Mouse (Mus musculus) ES-E14 (cell line): ENCODE data around the gene Dlx5. TPM values are rescaled to one million over a fixed set of nuclear protein-coding genes. Genes with fewer than 3 reads are reported as not detected.
A peak's percentile ranks its signal among the peaks of the same experiment; 100 is the strongest.

ENCODE experiments used
- DNase-seq: peaks from one replicate; pipeline ENCODE4 v3.0.0-alpha.2; 2013; ENCODE audit warnings: low read depth, low spot score
- H3K27ac ChIP-seq: 2 replicates; pipeline ENCODE4 v1.5.1; 2012; ENCODE audit warnings: low read depth, mild to moderate bottlenecking, low read length, moderate library complexity, mixed read lengths; ENCODE audit not compliant: poor library complexity, insufficient read depth, severe bottlenecking
- H3K36me3 ChIP-seq: 2 replicates; pipeline ENCODE4 v1.6.1; 2012; ENCODE audit warnings: mild to moderate bottlenecking, low read length, moderate library complexity, mixed read lengths; ENCODE audit not compliant: control insufficient read depth, poor library complexity, insufficient read depth, severe bottlenecking
- H3K4me1 ChIP-seq, 2 experiments: fragments of 150-350 bp in 1 of 2; sonication (generic) in 1 of 2; 2 replicates each; pipeline ENCODE4 v1.6.1; 2012; ENCODE audit warnings: low read length in 2 of 2, mild to moderate bottlenecking in 1 of 2, mixed read lengths in 1 of 2; ENCODE audit not compliant: control insufficient read depth in 2 of 2, insufficient read depth in 2 of 2, poor library complexity in 1 of 2
- H3K4me3 ChIP-seq, 2 experiments: fragments of 150-350 bp in 1 of 2; sonication (generic) in 1 of 2; 2 replicates each; pipeline ENCODE4 v1.5.1; 2012; ENCODE audit warnings: low read length in 2 of 2, low read depth in 1 of 2, mild to moderate bottlenecking in 1 of 2, mixed read lengths in 1 of 2; ENCODE audit not compliant: insufficient read depth in 1 of 2, poor library complexity in 1 of 2, severe bottlenecking in 1 of 2
- H3K9ac ChIP-seq: 2 replicates; pipeline ENCODE4 v1.6.1; 2012; ENCODE audit warnings: low read depth, mild to moderate bottlenecking, low read length, mixed read lengths; ENCODE audit not compliant: poor library complexity, insufficient read depth, severe bottlenecking
- H3K9me3 ChIP-seq: fragments of 150-350 bp; sonication (generic); 2 replicates; pipeline ENCODE4 v1.6.1; 2012; ENCODE audit warnings: low read depth, mild to moderate bottlenecking, low read length; ENCODE audit not compliant: control insufficient read depth, insufficient read depth
- CHD2 ChIP-seq: IDR thresholded peaks from 2 replicates; pipeline ENCODE4 v1.6.1; 2014; ENCODE audit warnings: mild to moderate bottlenecking, low read depth, low read length, inconsistent platforms
- HCFC1 ChIP-seq: IDR thresholded peaks from 2 replicates; pipeline ENCODE4 v1.6.1; 2012; ENCODE audit warnings: low read length, inconsistent platforms, borderline replicate concordance; ENCODE audit not compliant: insufficient read depth
- MAFK ChIP-seq: IDR thresholded peaks from 2 replicates; pipeline ENCODE4 v1.6.1; 2014; ENCODE audit warnings: mild to moderate bottlenecking, low read depth, low read length, inconsistent platforms; ENCODE audit not compliant: insufficient read depth
- ZC3H11A ChIP-seq: IDR thresholded peaks from 2 replicates; pipeline ENCODE4 v1.6.1; 2012; ENCODE audit warnings: low read depth, mild to moderate bottlenecking, inconsistent platforms, low read length, borderline replicate concordance
- ZNF384 ChIP-seq: IDR thresholded peaks from 2 replicates; pipeline ENCODE4 v1.6.1; 2012; ENCODE audit warnings: low read depth, low read length, inconsistent platforms
- in situ Hi-C, 2 experiments: fragments of 600-800 bp; cut with MboI; formaldehyde crosslinking; loops; one replicate each; pipeline ENCODE4 v1.15.1; 2025; ENCODE audit warnings: low sequenced_read_pairs in 2 of 2, inconsistent platforms in 1 of 2; ENCODE audit not compliant: unreplicated experiment in 2 of 2
- total RNA-seq: library from RNA; depleted of rRNA; stranded (reverse); fragments of 300-350 nt; gene quantifications from 2 replicates; pipeline ENCODE4 v1.2.3, GENCODE M21; 2012

The Dlx5 gene
- total RNA-seq, 1 experiment = not detected

- Histone ChIP-seq H3K9me3 (no peaks in the 10 kb centered on the region), H3K4me3 (no peak overlapping the region), H3K9ac (no peak overlapping the region), H3K4me1 (peaks cover 0 to 2% of the 10 kb centered on the region in 2 experiments; a peak in 1 of 4 replicates), H3K27ac (no peak overlapping the region), H3K36me3 (no peaks in the 10 kb centered on the region)
- no peak for DNase-seq
- in situ Hi-C loops = loop anchor here in 1 of 2 experiments (25.0 kb wide), 1 partner anchor 855 kb away; no protein-coding TSS in a partner anchor
- no peak for TF ChIP-seq HCFC1
- TF ChIP-seq MAFK = no peak
- no peak for TF ChIP-seq ZNF384
- TF ChIP-seq CHD2 = no peak
- no peak for TF ChIP-seq ZC3H11A
These were observed 14.9 kb downstream of the Dlx5 start for GRCm38 (mm10) chr6:6867031-6867430.

- in situ Hi-C loops = loop anchor here in 1 of 2 experiments (25.0 kb wide), 1 partner anchor 852 kb away; no protein-coding TSS in a partner anchor
- H3K9ac ChIP-seq = no peak overlapping the region
- no peak for DNase-seq
These were observed 17.1 kb downstream of the Dlx5 start for GRCm38 (mm10) chr6:6864441-6865440.

GRCm38 (mm10) chr6:6863955-6864354, 17.9 kb downstream of the Dlx5 start:
- H3K9me3 ChIP-seq = no peaks in the 10 kb centered on the region
- in situ Hi-C loops = loop anchor here in 1 of 2 experiments (25.0 kb wide), 1 partner anchor 852 kb away; no protein-coding TSS in a partner anchor
- no peak for DNase-seq
- H3K4me1 ChIP-seq = peaks cover 0 to 4% of the 10 kb centered on the region in 2 experiments; a peak in 2 of 4 replicates
- TF ChIP-seq ZNF384 (no peak), CHD2 (no peak), ZC3H11A (no peak), MAFK (no peak), HCFC1 (no peak)
- peak overlapping the region; percentile 54 to 59; a peak in 3 of 4 replicates for H3K4me3 ChIP-seq
- no peak overlapping the region for H3K27ac ChIP-seq
- no peaks in the 10 kb centered on the region for H3K36me3 ChIP-seq
- peak overlapping the region; percentile 8; the same call in 1 of the 2 replicates for H3K9ac ChIP-seq

More at GRCm38 (mm10) chr6:6864441-6865440, 17.1 kb downstream of the Dlx5 start:
- no peak overlapping the region for H3K4me3 ChIP-seq
- peaks cover 0 to 2% of the 10 kb centered on the region in 2 experiments; a peak in 1 of 4 replicates for H3K4me1 ChIP-seq
- TF ChIP-seq MAFK (no peak), CHD2 (no peak), ZNF384 (no peak), ZC3H11A (no peak)
- no peak overlapping the region for H3K27ac ChIP-seq
- H3K9me3 ChIP-seq = no peaks in the 10 kb centered on the region
- H3K36me3 ChIP-seq = no peaks in the 10 kb centered on the region

- no peak within 1 kb of the TSS for H3K27ac ChIP-seq
- peaks cover 0 to 4% of the 10 kb centered on the region in 2 experiments; a peak in 2 of 4 replicates for H3K4me1 ChIP-seq
- no peaks in the 10 kb centered on the region for H3K9me3 ChIP-seq
- no peaks in the 10 kb centered on the region for H3K36me3 ChIP-seq
- peak within 1 kb of the TSS; percentile 54 to 59 for H3K4me3 ChIP-seq
- no peak for DNase-seq
- TF ChIP-seq ZNF384 (no peak), MAFK (no peak), ZC3H11A (no peak), CHD2 (no peak), HCFC1 (no peak)
- peak within 1 kb of the TSS; percentile 8; the same call in 1 of the 2 replicates for H3K9ac ChIP-seq
- in situ Hi-C loops = loop anchor here in 1 of 2 experiments (25.0 kb wide), 1 partner anchor 851 kb away; no protein-coding TSS in a partner anchor
These were observed 18.6 kb downstream of the Dlx5 start, which contains the start of gene Dlx6 for GRCm38 (mm10) chr6:6863160-6863870. Gene Dlx6, plus strand, starts transcription at chr6:6863334.
